Mouse (Mus musculus): ENCODE measurements around the gene Sirt7. TPM values are rescaled to one million over a fixed set of nuclear protein-coding genes. Genes with fewer than 3 reads are reported as not detected.
A peak's percentile ranks its signal among the peaks of the same experiment; 100 is the strongest.

Gene Sirt7
- polyA plus RNA-seq, 1 experiment from 2014 or later, result 35.0 TPM

DNA sequence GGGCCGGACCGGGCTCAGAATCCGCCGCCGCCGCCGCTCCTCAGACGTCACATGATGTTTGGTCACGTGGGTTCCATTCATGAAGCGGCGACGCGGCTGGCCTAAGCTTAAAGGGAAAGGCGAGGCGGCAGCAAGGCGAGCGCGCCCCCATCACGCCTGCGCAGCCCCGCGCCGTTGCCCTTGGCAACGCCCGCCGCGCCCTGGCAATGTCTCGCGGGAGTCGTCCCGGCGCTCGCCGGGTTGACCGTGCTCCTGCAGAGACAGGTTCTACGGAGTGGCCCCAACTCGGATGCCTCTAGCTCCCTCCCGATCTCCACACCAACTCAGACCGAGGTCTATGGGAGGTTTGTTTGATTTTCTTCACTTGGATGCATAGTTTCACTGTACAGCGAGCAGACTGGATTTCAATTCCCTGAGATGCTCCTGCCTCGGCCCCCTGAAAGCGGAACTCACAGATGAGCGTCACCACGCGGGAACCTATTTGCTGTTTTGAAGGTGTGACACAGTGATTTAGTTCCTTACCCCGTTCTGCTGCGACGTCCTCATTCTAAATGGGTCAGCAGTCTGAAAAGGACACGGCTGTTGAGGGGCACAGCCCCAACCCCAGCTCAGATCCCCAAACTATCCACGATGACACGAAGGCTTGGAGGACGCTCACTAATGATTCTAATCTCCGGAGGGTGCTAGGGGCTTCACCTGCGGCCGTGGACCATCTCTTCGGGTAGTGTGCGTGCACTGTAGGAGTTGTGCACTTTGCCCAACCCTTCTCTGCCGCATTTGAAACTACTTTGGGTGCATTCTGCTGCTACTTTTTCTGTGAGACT, 8.7 kb upstream of the Sirt7 start, which contains the start of gene Mafg:
Mafg (minus strand) TSS at position 81 of the 824 bp plus-strand sequence.
- peak within 1 kb of the TSS; percentile 86 for H3K27ac ChIP-seq (replicated peaks)
- peak; percentile 91 for ATAC-seq (ENCODE audit: insufficient number of reproducible peaks, low FRiP score, low TSS enrichment, low read depth)
- H3K9me3 ChIP-seq (replicated peaks), result no peaks in the 10 kb centered on the region
- H3K4me1 ChIP-seq, result peaks cover 33% of the 10 kb centered on the region
- H3K4me3 ChIP-seq (replicated peaks), result peak within 1 kb of the TSS; percentile 93
- H3K27me3 ChIP-seq, result no peaks in the 10 kb centered on the region
- peaks cover 10% of the 10 kb centered on the region for H3K36me3 ChIP-seq
- H3K9ac ChIP-seq, result peak within 1 kb of the TSS; percentile 84
- H3K4me2 ChIP-seq (replicated peaks), result peak within 1 kb of the TSS; percentile 65
- 12% methylated on average over 58 of the region's 58 CpGs for WGBS

DNA sequence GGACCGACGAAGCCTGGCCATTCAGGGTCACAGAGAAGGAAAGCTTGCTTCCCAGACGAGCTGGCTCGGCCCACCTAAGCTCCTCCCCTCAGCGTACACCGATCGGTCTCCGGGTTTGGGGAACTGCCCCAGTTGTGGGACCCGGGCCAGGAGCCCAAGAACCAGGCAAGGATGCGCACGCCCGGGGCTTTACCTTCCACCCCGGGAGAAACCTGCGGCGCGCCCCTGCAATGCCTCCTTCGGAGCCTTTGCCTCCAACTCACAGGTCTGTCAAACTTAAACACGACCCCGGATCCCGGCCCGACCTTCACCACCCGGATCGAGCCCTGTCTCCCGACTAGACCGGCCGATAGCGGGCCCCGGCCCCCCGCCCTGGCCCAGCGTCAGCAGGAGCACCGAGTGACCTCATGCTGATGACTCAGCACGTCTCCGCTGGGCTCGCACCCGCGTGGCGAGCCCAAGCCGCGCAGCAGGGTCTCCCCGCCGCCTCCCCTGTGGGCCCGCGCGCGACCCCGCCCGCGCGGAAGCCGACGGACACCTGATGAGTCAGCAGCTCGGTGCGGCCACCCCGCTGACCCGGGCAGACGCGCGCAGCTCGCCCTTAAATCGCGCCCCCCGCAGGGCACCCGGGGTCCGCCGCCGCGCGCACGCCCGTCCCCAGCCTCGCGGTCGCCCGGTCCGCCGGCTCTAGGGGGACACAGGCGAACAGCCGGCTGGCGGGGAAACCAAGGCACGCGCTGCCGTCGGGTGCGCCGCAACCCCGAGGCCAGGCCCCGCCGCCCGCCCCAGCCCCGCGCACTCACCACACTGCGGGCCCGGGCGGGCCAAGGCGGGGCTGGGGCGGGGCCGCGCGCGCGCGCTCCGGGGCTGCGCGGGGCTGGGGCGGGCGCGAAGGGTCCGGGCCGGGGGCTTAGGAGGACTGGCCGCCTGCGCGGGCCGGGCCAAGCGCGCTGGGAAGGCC, 7.8 kb upstream of the Sirt7 start:
- peak; percentile 86 for ATAC-seq (ENCODE audit: insufficient number of reproducible peaks, low FRiP score, low TSS enrichment, low read depth)
- Histone ChIP-seq H3K9me3 (replicated peaks) (no peaks in the 10 kb centered on the region), H3K27me3 (no peaks in the 10 kb centered on the region), H3K27ac (replicated peaks) (peak overlapping the region; percentile 86), H3K36me3 (peaks cover 13% of the 10 kb centered on the region), H3K9ac (peak overlapping the region; percentile 84), H3K4me3 (replicated peaks) (peak overlapping the region; percentile 93), H3K4me2 (replicated peaks) (peak overlapping the region; percentile 65), H3K4me1 (peaks cover 33% of the 10 kb centered on the region)
- under 1% methylated on average over 103 of the region's 116 CpGs for WGBS

DNA sequence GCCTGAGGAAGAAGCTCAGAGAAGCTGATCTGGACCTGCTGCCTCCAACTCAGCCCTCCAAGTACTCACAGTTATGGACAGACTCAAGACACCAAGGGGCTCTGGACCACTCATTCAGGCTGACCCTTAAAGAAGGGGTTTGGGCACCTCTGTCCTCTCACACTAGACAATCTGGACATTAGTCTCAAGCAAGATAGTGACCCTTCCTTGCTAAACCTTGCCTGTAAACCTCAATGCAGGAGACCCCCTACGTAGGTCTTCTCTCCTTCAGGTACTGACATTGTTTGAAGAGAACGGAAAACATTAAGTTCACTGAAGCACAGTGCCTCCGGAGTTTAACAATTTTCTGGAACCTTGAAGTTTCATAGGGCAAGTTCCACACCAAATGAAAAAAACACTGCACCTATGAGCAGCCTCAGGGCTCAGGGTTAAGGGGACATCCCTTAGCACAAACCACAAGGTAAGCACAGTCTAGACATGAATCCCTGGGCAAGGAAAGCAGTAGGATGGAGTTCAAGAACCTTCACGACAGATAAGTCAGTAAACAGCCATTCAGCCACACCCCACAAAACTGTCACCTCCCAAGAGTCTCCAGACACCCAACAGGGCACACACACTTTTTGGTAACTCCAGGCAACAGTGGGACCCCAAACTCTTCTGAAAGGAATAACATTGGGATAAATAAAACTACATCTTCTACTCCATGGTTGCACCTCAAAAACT, 6.8 kb upstream of the Sirt7 start:
- no peaks in the 10 kb centered on the region for H3K27me3 ChIP-seq
- H3K36me3 ChIP-seq, result peaks cover 20% of the 10 kb centered on the region
- peaks cover 33% of the 10 kb centered on the region for H3K4me1 ChIP-seq
- peak overlapping the region; percentile 84 for H3K9ac ChIP-seq
- no peaks in the 10 kb centered on the region for H3K9me3 ChIP-seq (replicated peaks)
- peak overlapping the region; percentile 93 for H3K4me3 ChIP-seq (replicated peaks)
- ATAC-seq (ENCODE audit: insufficient number of reproducible peaks, low FRiP score, low TSS enrichment, low read depth), result no peak
- H3K4me2 ChIP-seq (replicated peaks), result peak overlapping the region; percentile 65
- 66% methylated on average over 4 of the region's 4 CpGs for WGBS
- peak overlapping the region; percentile 86 for H3K27ac ChIP-seq (replicated peaks)

DNA sequence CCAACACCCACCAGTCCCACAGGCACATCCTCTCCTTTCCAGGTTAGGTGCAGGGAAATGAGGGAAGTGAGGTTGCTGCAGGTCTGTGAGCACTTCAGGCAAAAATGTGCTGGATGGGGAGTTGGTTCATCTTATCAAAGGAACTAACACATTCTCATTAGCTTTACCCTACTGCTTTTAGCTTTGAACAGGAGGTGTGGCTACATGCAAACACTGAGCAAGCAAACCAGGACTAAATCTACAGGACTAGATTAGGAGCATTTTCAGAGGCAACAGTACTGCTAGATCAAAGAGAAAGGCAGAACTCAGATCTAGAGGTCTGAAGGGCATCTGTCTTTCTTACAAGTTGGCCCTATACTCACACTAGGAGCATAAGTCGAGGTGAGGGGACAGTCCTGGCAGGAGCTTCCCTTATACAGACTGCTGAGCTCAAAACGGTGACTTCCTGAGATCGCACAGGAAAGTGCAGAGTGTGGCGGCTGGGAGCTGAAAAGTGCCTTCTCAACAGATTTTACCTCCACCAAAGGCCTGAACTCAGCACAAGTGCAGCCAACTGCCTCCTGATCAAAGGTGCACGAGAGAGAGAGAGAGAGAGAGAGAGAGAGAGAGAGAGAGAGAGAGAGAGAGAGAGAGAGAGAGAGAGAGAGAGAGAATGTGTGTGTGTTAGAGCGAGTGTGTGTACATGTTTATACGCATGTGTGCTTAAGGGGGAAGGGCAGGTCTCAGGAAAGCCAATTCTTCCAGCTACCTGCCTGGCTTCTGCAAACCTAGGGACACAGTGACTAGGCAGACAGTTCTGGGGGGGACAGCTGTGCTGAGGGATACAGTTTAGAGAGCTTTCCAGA, 6.1 kb upstream of the Sirt7 start:
- H3K9ac ChIP-seq, result no peak overlapping the region; the same call in 1 of the 2 replicates
- no peaks in the 10 kb centered on the region for H3K27me3 ChIP-seq
- no peak for ATAC-seq (ENCODE audit: insufficient number of reproducible peaks, low FRiP score, low TSS enrichment, low read depth)
- H3K27ac ChIP-seq (replicated peaks), result peak overlapping the region; percentile 65
- 0 out of 2 replicates have a peak overlapping the region, but pooled peaks have one; percentile 65 for H3K4me2 ChIP-seq (replicated peaks)
- no peaks in the 10 kb centered on the region for H3K9me3 ChIP-seq (replicated peaks)
- peaks cover 23% of the 10 kb centered on the region for H3K36me3 ChIP-seq
- 40% methylated on average over 7 of the region's 7 CpGs for WGBS
- no peak overlapping the region for H3K4me3 ChIP-seq (replicated peaks)
- peaks cover 33% of the 10 kb centered on the region for H3K4me1 ChIP-seq

DNA sequence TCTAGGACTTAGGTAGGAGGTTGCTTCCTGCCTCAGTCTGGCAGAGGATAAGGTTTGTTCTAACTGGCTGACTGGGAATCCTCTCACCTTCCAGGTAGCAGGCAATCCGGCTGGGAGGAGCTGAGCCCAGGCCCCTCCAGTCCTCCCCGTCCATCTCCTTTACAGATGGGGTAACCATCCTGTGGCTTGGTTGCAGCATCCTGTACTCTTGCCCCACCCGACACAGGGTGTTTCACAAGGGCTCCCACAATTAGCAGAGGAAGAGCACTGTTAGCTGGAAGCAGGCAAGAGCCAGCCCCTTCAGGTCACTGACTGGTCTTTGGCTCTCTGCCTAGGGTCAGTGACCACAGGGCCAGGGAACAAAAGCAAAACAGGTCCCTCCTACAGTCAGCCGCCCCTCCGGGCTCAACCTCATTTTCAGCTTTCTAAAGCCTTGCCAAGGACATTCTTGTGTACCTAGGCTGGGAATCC, 5.4 kb upstream of the Sirt7 start:
- H3K4me3 ChIP-seq (replicated peaks), result no peak overlapping the region

DNA sequence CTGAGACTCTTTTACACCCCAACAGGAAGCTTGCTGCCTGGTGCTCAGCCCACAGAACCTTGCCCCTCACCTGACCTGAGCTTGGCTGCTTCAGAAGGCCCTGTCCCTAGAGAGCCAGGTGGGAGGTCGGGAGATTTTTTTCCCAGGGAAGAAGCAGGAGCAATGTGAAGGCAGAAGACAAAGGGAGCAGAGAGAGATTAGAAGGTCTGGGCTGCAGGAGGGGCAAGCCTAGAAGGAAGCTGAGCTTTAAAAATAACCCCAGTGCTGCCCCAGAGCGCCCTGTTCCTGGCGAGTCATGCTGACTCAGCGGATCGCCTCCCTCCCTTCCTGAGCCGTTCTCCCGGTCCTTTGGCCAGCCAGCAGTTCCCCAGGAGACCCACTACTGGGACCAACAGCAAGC, 4.9 kb upstream of the Sirt7 start:
- peaks cover 23% of the 10 kb centered on the region for H3K36me3 ChIP-seq
- no peaks in the 10 kb centered on the region for H3K27me3 ChIP-seq
- no peak overlapping the region for H3K4me3 ChIP-seq (replicated peaks)
- H3K4me1 ChIP-seq, result peaks cover 43% of the 10 kb centered on the region
- no peak overlapping the region for H3K9ac ChIP-seq
- WGBS, result 34% methylated on average over 7 of the region's 7 CpGs
- no peak for ATAC-seq (ENCODE audit: insufficient number of reproducible peaks, low FRiP score, low TSS enrichment, low read depth)
- H3K9me3 ChIP-seq (replicated peaks), result no peaks in the 10 kb centered on the region
- H3K27ac ChIP-seq (replicated peaks), result peak overlapping the region; percentile 65; the same call in 1 of the 2 replicates
- H3K4me2 ChIP-seq (replicated peaks), result peak overlapping the region; percentile 21

More for the DNA sequence above, 5.4 kb upstream of the Sirt7 start:
- peak overlapping the region; percentile 65 for H3K27ac ChIP-seq (replicated peaks)
- peak overlapping the region; percentile 6; the same call in 1 of the 2 replicates for H3K4me2 ChIP-seq (replicated peaks)
- peaks cover 38% of the 10 kb centered on the region for H3K4me1 ChIP-seq
- no peak for ATAC-seq (ENCODE audit: insufficient number of reproducible peaks, low FRiP score, low TSS enrichment, low read depth)
- no peak overlapping the region; the same call in 1 of the 2 replicates for H3K9ac ChIP-seq
- H3K9me3 ChIP-seq (replicated peaks), result no peaks in the 10 kb centered on the region
- peaks cover 23% of the 10 kb centered on the region for H3K36me3 ChIP-seq
- 48% methylated on average over 5 of the region's 5 CpGs for WGBS
- H3K27me3 ChIP-seq, result no peaks in the 10 kb centered on the region

DNA sequence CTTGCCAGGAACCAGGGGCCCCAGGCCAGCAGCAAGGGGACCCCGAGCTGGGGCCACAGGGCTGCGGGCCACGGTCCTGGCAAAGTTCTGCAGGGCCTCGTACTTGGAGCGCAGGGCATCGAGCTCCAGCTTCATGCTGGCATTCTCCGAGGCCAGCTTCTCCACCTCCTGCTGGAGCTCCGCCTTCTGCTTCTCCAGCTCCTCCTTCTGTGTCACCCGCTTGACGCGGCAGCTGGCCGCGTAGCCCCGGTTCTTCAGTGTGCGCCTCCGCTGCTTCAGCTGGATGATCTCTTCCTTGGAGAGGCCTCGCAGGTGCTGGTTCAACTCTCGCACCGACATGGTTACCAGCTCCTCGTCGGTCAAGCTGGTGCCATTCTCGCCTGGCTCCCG, 4.3 kb upstream of the Sirt7 start:
- Histone ChIP-seq H3K9ac (no peak overlapping the region), H3K27ac (replicated peaks) (peak overlapping the region; percentile 34; the same call in 1 of the 2 replicates), H3K4me3 (replicated peaks) (no peak overlapping the region), H3K4me1 (peaks cover 45% of the 10 kb centered on the region), H3K36me3 (peaks cover 23% of the 10 kb centered on the region), H3K27me3 (no peaks in the 10 kb centered on the region), H3K9me3 (replicated peaks) (no peaks in the 10 kb centered on the region), H3K4me2 (replicated peaks) (peak overlapping the region; percentile 21; the same call in 1 of the 2 replicates)
- 81% methylated on average over 23 of the region's 23 CpGs for WGBS
- no peak for ATAC-seq (ENCODE audit: insufficient number of reproducible peaks, low FRiP score, low TSS enrichment, low read depth)

DNA sequence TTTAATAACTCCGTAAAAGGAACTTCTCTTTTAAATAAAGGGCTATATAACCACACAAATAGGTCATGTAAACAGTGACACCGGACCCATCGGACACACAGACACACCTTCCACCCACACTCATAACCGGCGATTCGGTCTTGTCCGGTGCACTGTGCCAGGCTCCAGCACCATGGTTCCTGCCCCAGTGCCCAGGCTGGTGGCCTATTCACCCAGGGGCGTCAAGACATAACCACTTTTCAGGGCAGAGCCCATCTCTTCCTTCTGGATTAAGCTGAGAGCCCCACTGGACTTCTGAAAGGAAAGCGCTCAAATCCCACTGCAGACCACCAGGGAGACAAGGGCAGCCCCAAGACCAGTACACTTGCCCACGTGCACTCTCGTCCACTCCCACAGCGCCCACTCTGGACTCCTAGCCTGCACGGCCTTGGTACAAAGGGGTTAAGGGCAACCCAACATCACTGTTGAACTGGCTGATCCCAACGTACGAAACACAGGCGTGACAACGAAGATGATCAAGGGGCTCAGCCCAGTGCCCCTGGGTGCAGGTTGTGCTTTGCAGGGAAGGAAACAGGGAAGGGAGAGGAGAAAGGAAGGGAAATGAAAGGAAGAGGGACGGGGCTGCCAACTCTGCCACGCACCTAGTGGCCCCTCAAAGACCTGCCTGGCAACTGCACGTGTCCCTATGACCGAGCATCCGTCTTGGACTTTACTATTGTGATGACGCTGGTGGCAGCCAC, 3.7 kb upstream of the Sirt7 start:
- no peaks in the 10 kb centered on the region for H3K9me3 ChIP-seq (replicated peaks)
- no peak overlapping the region for H3K4me2 ChIP-seq (replicated peaks)
- H3K4me1 ChIP-seq, result peaks cover 50% of the 10 kb centered on the region
- H3K9ac ChIP-seq, result no peak overlapping the region
- no peak overlapping the region for H3K27ac ChIP-seq (replicated peaks)
- 92% methylated on average over 23 of the region's 23 CpGs for WGBS
- H3K4me3 ChIP-seq (replicated peaks), result no peak overlapping the region
- no peaks in the 10 kb centered on the region for H3K27me3 ChIP-seq
- no peak for ATAC-seq (ENCODE audit: insufficient number of reproducible peaks, low FRiP score, low TSS enrichment, low read depth)
- H3K36me3 ChIP-seq, result peaks cover 23% of the 10 kb centered on the region

DNA sequence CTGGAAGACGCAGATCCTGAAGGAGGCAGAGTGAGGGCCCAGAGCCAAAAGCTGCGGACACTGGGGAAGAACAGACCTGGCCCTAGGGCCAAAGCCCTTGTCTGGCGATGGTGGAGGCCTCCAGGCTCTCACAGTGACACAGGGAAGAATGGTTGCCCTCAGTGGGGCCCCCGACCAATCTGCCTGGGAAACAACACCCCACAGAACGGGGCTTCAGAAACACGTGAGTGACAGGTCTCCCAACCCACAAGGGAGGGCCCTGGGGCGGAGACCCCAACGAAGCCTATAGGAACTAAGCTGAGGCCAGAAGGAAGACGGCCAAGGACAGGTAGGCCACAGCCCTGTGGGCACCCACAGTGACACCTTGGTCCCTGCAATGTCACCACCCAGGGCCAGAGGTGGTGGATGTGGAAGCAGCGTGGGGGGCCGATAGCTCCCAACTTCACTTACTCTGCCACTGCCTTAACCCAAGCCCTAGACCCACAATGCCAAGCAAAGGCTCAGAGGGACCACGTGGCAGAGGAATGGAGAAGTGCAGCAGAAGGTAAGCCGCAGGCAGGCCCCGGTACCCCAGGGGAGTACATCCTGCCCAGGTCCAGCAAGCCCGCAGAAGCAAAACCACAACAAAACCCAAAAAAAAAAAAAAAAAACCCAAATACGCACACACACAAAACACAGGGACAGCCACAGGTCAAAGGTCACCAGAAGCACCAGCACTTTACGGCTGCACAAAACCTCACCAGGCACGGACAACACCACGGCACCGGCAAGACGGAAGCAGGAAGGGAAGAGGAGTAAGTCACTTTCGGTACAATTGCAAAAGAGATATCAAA, 2.6 kb upstream of the Sirt7 start:
- WGBS, result 79% methylated on average over 22 of the region's 22 CpGs
- H3K9me3 ChIP-seq (replicated peaks), result no peaks in the 10 kb centered on the region
- H3K9ac ChIP-seq, result no peak overlapping the region
- H3K36me3 ChIP-seq, result peaks cover 31% of the 10 kb centered on the region
- no peak for ATAC-seq (ENCODE audit: insufficient number of reproducible peaks, low FRiP score, low TSS enrichment, low read depth)
- H3K27me3 ChIP-seq, result no peaks in the 10 kb centered on the region
- H3K4me3 ChIP-seq (replicated peaks), result no peak overlapping the region
- H3K4me1 ChIP-seq, result peaks cover 52% of the 10 kb centered on the region
- no peak overlapping the region for H3K4me2 ChIP-seq (replicated peaks)
- no peak overlapping the region for H3K27ac ChIP-seq (replicated peaks)
